Mouse (Mus musculus): Measurements from ENCODE around the gene Peg12.

GRCm38 (mm10) chr7:62419493-62420360, 44.6 kb downstream of the Peg12 start, which contains the start of gene Mkrn3:
- TF ChIP-seq CTCF (IDR thresholded peaks at IDR 0.05; ENCODE audit: low read depth) (no peak), EP300 (IDR thresholded peaks at IDR 0.05; ENCODE audit: low read depth) (no peak)

Measured in liver, embryonic 14.5 days (tissue).